Mouse (Mus musculus) CD8-positive naive resting alpha-beta T cell, adult 2 months (primary cell): ENCODE measurements around the gene Stk11.

ENCODE experiments used
- DNase-seq, 2 experiments: peaks; one replicate each; pipeline ENCODE4 v3.0.0; 2022; ENCODE audit warnings: low read depth in 2 of 2, low spot score in 2 of 2

Gene Stk11

DNA sequence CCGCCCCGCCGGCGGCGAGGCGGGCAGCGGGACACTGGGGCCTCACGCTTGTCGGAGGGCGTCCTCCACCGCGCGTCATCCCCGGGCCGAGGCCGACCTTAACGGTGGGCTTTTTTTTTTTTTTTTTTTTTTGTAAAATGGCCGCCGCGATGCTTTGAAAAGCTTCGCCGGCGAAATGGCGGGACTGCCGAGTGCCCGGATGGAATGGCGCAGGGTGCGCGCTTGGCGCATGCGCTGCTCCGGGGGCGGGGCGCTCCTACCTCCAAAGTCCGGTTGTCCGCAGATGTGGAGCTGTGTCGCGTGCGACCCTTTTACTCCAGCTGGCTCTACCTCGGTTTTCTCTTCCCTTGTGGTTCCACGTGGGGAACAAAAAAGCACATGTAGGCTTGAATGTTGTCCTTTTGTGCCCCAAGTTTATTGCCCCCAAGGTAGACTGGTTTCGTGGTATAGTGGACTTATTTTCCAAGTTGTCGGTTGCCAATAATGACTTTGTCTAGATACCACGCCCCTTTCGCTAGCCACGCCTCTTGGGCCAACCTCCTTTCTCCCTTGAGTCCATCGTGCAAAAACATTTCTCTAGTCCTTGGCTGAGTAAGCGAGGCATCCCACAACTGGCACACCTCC is 52.5 kb downstream of the Stk11 start:
- peak; percentile 68 to 80 for DNase-seq

DNA sequence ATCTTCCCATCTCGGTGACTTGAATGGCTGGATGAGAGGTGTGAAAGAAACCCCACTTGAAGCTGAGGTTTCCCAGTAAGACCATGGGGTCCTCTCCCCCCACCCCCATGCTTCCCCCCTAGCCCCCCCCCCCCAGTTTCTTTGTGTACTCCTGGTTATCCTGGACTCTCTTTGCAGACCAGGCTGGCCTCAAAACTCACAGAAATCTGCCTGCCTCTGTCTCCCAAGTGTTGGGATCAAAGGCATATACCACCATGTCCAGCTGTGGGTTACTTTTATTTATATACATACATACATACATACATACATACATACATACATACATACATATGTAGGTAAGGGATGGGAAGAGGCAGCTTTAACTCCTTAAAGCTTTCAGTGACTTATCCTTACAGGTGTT is 53.5 kb downstream of the Stk11 start:
- no peak for DNase-seq

DNA sequence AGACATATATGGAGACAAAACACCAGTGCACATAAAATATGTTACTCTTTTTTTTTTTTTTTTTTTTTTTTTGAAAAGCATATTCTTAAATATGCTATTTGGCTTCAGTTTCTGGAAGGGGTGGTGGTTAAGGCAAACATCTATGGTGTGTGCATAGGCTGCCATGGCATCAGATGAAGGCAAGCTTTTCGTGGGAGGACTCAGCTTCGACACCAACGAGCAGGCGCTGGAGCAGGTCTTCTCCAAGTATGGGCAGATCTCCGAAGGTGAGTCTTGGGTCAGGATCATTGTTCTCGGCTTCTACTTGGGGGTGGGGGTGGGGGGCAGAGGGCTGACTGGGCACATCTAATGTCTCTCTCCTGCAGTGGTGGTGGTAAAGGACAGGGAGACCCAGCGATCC is 54.0 kb downstream of the Stk11 start:
- no peak for DNase-seq

DNA sequence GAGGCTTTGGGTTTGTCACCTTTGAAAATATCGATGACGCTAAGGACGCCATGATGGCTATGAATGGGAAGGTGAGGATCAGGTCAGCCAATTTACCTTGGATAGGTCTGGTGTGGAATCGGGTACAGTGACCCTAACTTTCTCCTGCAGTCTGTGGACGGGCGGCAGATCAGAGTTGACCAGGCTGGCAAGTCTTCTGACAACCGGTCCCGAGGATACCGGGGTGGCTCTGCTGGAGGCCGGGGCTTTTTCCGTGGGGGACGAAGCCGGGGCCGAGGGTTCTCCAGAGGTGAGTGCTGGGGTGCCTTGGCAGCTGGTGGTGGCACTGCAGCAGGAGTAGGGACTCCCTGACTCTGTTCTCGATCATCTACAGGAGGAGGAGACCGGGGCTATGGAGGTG is 54.4 kb downstream of the Stk11 start:
- DNase-seq: no peak

DNA sequence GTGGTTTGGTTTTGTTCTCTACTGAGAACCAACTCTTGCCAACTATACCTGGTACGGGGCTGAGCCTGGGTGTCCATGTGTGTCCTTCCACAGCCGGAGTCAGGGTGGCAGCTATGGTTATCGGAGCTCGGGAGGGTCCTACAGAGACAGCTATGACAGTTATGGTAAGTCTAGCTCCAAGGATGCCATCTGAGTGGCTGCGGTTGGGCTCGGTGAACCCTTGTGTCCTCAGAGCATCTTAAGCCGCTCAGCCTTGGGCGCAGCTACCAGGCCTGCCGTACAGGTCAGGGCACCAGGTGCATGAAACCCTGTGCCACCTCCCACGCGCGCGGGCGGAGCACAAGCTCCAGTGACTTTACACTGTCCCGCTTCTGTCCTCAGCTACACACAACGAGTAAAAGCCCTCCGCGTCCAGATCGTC is 55.0 kb downstream of the Stk11 start:
- DNase-seq: no peak

DNA sequence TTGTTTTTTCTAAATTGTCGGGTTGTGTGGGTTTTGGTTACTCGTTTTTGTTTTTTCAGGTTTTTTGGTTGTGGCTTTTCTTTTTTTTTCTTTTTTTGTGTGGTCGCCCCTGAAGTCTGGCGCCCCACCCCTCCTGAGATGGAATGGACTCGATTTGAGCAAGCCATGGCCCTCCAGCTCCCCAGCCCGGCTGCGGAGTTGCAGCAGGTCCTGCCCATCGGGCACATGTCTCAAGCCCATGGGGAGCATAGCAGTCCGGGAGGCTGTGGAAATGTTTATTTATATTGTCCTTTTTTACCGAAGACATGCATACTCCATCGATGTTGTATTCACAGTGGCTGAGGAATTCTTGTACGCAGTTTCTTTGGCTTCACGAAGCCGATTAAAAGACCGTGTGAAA is 55.6 kb downstream of the Stk11 start:
- no peak for DNase-seq

DNA sequence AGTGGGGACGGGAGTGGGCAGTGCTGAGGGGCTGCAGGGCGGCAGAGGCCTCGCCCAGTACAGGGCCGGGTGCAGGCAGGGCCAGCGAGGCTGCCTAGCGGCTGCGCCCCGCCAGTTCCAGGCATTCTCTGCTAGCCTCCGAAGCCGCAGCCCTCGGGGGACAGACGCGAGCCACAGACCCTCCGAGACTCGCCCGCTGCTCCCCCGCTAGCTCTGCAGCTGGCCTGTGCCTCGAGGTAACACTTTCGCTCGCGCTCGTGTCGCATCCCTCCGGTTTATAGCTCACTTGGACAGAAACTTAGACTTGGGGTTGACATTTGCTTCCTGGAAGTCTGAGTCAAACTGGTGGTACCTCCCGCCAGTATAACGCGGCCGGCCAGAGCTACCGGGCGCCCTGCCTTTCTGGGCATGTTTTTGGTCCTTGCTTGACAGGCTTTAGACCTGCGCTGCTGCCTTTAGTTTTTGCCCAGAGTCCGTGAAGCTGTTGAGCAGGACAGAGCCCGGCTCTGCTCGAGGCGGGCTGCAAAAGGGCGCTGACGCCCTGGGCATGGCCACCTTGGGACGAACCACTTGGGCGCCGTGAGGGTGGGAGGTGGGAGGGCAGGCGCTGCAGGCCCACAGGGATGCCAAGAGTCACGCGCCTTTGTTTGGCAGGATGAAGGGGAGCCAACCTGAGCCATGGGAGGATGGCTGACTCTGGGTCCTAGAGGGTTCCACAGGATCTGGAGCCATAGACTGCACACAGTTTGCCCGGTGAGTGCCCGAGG is 56.3 kb downstream of the Stk11 start:
- DNase-seq: no peak

DNA sequence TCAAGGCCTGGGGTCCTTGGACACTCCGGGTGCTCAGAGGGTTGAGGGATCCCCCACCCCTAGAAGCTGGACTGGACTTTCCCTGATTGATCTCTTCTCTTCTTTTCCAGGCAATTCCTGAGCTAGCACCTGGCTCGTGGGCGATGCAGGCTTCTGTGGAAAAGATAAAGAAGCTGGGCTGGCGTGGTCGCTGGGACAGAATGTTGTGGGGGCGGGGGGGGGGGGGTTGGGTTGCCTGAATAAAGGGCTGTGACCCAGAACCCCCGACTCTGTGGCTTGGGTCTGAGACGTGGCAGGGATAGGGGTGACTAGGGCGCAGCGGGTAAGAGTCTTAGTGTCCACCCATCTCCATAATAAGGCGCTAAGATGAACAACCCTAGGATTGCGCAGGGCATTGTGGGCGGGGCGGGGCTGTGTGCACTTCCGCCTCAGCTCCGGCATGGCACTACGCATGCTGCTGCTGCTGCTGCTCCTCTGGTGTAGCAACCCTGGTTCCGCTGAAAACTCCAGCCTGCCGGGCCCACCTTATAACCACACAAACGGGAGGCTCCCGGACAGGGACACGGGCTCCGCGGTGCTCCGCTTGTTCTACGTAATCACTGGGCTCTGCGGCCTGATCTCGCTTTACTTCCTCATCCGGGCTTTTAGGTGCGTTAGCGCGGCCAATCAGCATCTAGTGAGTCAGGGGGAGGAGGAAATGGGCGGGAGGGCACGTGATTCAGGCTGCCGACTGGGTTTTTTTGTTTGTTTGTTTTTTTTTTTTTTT is 57.1 kb downstream of the Stk11 start, which contains the start of gene 1600002K03Rik:
Gene 1600002K03Rik, plus strand, starts transcription at position 418 of the 766 bp plus-strand sequence.
- peak; percentile 87 to 91 for DNase-seq

DNA sequence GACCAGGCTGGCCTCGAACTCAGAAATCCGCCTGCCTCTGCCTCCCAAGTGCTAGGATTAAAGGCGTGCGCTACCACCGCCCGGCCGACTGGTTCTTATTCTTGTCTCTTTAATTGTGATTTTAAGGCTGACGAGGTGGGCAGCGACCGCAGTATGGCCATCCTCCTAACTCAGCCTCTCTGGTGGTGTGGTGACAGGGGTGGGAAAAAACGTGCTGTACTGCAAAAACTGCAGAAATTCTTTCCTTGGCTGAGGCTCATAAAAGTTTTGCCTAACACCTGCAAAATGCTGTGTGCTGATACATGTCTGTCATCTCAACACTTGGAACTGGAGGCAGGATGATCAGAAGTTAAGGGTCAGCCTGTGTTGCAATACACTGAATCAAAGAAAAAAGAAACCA is 57.8 kb downstream of the Stk11 start:
- no peak for DNase-seq

DNA sequence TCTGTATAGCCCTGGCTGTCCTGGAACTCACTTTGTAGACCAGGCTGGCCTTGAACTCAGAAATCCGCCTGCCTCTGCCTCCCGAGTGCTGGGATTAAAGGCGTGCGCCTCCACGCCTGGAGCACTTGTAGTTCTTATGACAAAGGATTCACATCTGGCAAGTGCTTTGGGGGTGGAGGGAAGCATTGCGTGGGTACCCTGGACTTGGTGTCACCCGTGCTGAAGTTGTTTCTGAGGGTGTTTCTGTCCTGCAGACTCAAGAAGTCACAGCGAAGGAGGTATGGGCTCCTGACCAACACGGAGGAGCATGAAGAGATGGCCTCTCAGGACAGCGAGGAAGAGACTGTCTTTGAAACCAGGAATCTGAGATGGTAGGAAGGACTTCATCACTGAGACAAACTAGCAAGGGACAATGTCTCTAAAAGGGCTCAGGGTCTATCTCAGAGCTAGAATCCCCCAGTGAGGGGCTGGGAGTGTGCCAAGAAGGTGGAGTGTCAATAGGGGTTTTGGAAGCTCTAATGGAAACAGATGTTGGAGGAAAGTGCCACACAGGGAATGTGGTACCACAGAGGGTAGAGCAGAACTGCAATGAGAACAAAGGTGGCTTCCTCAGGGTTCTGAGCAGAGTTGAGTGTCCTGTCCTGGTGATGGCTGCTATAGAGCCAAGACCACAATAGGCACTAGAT is 58.5 kb downstream of the Stk11 start:
- DNase-seq: no peak

DNA sequence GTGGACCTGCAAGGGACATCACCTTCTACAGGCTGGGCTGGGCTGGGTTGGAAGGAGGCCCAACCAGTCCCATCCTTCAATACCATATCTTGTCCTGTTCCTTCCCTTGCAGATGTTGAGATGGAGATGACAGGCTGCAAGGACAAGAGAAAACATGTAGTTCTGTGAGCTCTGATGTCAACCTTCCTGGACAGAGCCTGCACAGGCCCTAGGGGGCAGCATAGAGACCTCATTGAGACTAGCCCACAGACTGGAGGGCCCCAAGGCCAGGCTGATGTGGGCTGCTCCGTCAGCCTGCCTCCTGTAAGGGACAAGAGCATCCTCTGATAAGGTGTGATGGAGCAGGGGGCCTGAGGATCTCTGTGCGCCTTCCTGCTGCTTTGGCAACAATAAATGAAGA is 59.1 kb downstream of the Stk11 start:
- no peak for DNase-seq

DNA sequence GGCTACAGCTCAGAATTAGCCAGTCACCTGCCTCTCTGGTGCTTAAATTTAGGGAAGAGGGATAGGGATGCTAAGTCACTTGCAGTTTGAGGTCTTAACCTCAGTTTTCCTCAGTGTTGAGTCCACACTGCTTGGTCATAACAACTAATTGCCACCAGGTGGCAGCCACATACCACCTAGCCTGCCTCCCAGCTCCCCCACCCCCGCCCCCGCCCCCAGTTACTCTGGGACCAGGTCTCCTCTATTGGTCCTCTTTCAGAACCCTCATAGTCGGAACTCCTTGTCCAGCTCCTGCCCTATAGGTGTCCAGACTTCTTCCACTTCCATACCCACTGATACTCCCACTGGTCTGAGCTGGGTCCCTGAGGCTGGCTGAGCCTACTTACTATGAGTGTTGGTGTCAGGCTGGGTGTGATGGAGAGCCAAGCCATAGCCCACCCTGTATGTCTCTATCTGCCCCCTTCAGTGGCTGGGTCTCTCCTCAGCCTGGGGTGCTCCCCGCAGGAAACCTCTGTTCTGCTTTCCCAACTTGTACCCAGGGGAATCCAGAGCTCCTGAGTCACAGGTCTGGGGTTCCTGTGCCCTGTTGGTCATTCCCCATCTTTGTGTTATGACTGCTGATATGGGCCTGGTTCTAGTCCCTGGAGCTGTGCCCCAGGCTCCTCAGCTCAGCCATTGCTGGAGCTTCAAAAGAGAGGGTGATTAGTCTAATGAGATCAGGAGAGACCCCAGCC is 60.1 kb downstream of the Stk11 start:
- no peak for DNase-seq

DNA sequence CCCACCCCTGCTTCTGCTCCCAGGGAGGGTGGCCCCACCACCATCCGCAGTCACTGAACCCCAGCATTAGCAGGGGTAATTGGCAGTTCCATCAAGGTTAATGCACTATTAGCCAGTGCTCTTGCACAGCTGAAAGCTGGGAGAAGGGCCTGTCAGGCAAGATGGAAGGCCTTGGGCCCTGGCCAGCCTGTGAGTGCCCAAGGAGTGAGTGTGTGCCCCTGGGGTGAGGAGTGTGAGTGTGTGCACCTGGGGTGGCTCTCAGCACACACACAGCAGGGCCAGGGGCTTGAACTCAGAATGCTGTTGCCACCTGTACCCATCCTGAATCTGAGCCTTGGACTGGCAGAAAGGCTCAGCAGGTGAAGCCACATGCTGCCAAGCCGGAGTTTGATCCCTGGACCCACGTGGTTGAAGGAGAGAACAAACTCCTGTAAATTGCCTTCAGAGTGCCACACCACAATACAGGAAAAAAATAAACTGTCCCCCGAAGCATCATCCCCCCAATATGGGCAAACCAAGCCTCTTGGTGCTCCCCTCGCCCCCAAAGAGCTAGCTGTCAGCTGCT is 60.7 kb downstream of the Stk11 start:
- no peak for DNase-seq

DNA sequence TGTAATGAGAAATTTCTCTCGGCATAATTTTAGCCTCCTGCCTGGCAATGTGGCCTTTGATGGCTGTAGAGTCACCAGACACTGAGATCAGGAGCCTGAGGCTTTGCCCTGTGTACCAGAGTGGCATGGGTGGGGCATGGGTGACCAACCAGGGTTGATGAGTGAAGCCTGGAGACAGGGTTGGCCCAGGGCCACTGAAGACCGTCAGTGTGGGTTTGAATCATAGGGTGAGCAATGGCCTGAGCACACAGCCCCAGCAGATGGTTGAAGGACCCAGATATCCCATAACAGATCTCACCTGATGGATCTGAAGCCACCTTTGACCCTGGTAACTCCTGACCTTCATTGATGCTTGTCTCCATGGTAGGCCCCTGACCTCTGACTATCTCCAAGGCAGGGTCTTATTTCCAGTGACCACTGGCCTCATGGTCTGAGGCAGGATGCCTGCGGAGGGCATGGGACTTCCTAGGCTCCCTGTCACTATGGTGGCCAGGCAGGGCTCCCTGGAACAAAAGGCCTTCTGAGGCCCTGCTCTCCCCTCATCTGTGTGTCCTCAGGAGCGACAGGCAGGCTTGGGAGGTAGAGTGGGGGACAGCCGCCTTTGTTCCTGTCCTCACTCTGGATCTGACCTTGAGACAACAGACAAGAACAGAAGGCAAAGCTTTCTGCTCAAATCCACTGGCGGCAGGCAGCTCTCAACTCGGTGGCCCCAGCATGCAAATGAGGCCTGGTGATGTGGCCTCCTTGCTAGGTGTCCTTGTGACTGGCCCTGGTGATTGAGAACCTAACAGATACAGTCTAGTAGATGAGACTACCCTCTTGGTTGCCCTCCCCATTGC is 62.1 kb downstream of the Stk11 start:
- DNase-seq: no peak

DNA sequence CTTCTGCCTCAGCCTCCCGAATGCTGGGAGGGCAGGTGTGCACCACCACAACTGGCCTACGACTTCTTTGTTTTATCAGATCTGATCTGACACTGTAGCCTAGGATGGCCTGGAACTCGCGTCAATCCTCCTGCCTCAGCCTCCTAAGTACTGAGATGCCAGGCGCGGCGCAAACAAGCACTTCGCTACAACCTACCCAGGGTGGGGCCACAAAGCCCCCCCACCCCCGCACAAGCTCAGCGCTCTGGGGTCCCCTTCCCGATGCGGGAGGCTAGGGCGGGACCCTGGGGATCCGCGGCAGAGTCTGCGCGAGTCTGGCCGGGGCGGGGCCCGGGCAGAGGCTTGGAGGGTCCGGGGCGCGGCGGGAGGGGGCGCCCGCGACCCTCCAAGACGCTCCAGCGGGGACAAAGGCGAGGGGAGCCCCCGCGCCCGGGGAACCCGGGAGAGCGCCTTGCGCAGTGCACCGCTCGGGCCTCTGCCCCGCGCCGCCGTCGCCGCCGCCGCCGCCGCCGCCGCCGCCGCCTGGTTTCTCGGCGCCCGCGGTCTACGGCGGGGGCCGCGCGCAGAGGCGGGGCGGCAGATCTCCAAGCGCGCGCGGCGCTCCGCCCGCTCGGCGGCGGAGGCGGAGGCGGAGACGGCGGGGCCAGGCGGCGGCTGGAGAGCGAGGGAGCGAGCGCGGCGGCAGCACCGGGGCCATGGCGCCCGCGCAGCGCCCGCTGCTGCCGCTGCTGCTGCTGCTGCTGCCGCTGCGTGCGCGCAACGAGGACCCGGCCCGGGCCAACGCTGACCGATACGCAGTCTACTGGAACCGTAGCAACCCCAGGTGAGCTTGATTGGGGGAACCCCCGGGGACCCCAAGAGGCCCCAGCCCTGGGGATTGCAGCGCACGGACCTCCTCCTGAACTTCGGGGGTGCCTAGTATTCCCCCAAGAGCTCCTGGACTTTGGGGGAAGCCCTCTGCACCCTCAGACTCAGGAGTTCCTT is 63.8 kb downstream of the Stk11 start, which contains the start of gene Efna2:
Gene Efna2, plus strand, starts transcription at position 415 of the 984 bp plus-strand sequence.
- no peak for DNase-seq
